Mouse (Mus musculus) megakaryocyte-erythroid progenitor cell, adult 5-6 weeks (primary cell): ENCODE measurements around the gene Fgd3. TPM values are rescaled to one million over a fixed set of nuclear protein-coding genes. Genes with fewer than 3 reads are reported as not detected.
A peak's percentile ranks its signal among the peaks of the same experiment; 100 is the strongest.

Experiments
- ATAC-seq: replicated peaks from 2 replicates; pipeline ENCODE4 v1.8.0; 2016; ENCODE audit warnings: mild to moderate bottlenecking, inconsistent platforms; ENCODE audit not compliant: severe bottlenecking, poor library complexity, low FRiP score, low TSS enrichment
- total RNA-seq, 2 experiments: library from RNA; stranded (forward) in 1 of 2; stranded (reverse) in 1 of 2; fragments of 200-1000, 215-1000 nt in 1 of 2; fragments of >200 nt in 1 of 2; fragmentation: Nextera tagmentation in 1 of 2; gene quantifications; 2 replicates each; pipeline ENCODE4 v1.2.3; 2014 to 2017

The Fgd3 gene
- total RNA-seq, 2 experiments from 2014 or later = 4.5 to 4.6 TPM

GRCm38 (mm10) chr13:49225159-49225558 lies 95.0 kb downstream of the Fgd3 start:
- ATAC-seq = no peak

DNA sequence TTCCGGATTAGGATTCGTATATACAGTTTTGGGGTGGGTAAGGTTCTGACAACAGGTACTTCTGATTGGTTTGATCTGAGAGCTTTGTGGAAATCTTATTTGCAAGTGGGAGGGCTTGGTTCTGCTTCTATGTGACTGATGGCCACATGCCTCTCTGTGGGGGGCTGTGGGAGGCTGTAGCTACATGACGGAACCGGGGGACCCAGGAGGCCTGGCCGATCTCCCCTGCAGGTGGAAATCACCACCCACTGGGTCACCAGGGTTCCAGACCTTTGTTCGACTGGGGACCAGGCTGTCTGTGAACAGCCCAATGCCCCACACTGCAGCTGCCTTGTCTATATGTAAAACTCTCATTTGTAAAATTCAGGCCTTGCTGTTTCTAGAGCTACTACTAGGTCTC lies 95.4 kb downstream of the Fgd3 start:
- ATAC-seq = no peak

GRCm38 (mm10) chr13:49224314-49224713 lies 95.8 kb downstream of the Fgd3 start:
- ATAC-seq = no peak

GRCm38 (mm10) chr13:49220912-49221311 lies 99.2 kb downstream of the Fgd3 start:
- ATAC-seq = no peak

DNA sequence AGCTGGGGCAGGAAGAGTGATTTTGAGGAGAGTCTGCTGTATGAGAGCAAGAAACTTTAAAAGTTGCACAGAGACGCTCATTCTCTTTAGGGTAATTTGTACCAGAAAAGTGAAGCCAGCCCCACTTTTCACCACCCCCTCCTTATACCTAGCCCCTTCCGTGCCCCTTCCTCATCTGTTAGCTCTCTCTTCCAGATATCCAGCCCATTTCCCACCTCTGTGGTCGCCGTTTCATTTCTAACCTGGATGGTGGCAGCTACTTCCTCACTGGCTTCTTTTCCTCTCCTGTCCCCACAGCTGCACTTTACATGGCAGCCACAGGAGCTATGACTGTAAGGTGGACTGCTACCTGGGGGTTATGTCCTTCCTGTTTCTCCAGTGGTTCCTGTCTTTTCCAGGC lies 100.7 kb downstream of the Fgd3 start:
- ATAC-seq = no peak

- no peak for ATAC-seq
These were observed 101.5 kb downstream of the Fgd3 start for GRCm38 (mm10) chr13:49218651-49219050.

GRCm38 (mm10) chr13:49216808-49217561 lies 103.1 kb downstream of the Fgd3 start:
- ATAC-seq = no peak

GRCm38 (mm10) chr13:49216220-49216552 lies 103.9 kb downstream of the Fgd3 start:
- ATAC-seq = no peak

DNA sequence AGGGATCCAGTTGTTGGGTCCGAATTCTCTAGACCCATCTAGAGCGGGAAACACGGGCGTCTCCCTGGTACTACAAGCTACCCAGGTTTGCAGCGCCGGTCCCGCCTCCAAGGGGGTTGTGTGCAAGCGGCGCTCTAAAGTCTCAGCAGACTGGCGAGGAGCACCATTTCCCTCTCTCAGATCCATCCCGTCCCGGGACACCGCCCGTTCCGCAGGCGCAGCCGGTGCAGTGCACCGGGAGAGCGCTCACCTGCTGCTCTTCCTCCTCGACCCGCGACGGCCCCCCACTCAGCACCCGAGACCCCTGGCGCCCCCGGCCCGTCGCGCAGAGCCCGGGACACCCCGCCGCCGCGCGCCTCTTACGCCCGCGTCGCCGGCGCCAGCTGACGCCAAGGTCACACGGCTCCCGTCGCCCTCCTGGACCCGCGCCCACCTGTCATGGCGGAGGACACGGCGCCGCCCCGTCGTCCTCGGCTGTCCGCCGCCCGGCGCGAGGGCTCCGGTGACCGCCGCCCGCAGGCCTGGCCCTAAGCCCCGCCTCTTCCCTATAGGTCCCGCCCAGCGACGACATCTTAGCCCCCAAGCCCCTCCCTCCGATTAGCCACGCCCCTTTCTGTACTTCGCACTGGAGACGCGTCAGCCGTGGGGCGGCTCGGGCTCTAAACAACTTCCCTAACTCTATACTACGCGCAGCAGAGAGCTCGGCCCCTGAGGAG lies 104.4 kb downstream of the Fgd3 start, which contains the start of gene Card19:
Gene Card19, minus strand, starts transcription at position 534 of the 716 bp plus-strand sequence.
- peak; percentile 90 for ATAC-seq

- ATAC-seq = no peak
These were observed 105.0 kb downstream of the Fgd3 start for GRCm38 (mm10) chr13:49215128-49215503.

DNA sequence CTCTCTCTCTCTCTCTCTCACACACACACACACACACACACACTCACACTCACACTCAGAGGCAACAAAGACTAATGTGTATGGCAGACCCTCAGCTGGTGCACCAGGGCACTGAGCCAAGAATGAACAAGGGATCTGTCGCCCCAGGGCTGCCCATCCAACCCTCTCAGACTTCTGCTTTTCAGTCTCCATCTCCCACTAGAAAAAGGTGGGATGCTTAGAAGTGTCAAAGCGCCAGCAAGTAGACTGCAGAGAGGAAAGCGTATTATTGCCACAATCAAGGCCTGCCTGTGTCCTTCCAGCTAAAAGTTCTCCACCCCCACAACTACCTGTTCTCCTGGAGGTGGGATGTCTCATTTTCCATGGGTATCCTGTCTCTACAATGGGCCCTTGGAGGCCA lies 105.7 kb downstream of the Fgd3 start:
- no peak for ATAC-seq

- ATAC-seq = no peak
These were observed 106.6 kb downstream of the Fgd3 start for GRCm38 (mm10) chr13:49213531-49213932.

- ATAC-seq = no peak
These were observed 107.2 kb downstream of the Fgd3 start for GRCm38 (mm10) chr13:49212711-49213500.

Other genes with a start within 250 kb of the Fgd3 start
- gene Wnk2, start 172.3 kb downstream of the Fgd3 start, total RNA-seq (2014; fragmentation: Nextera tagmentation) = 0.24 TPM in 1 of 2 replicates, not detected in the other
- gene Wnk2, start 172.3 kb downstream of the Fgd3 start, total RNA-seq (2017) = not detected in 2 replicates
- 34.5 and 36.1 TPM in 2 replicates for gene Ninj1, start 132.8 kb downstream of the Fgd3 start, total RNA-seq (2014; fragmentation: Nextera tagmentation)
- gene Ninj1, start 132.8 kb downstream of the Fgd3 start, total RNA-seq (2017) = 18.7 and 18.9 TPM in 2 replicates
- gene Card19, start 104.3 kb downstream of the Fgd3 start, total RNA-seq (2014; fragmentation: Nextera tagmentation) = 6.7 and 25.3 TPM in 2 replicates
- gene Card19, start 104.3 kb downstream of the Fgd3 start, total RNA-seq (2017) = 11.8 and 16.6 TPM in 2 replicates
- 0.70 and 3.1 TPM in 2 replicates for gene Susd3, start 71.6 kb downstream of the Fgd3 start, total RNA-seq (2014; fragmentation: Nextera tagmentation)
- gene Susd3, start 71.6 kb downstream of the Fgd3 start, total RNA-seq (2017) = 1.6 TPM in 1 of 2 replicates, not detected in the other
- 14.8 and 16.1 TPM in 2 replicates for gene Bicd2, start 21.3 kb upstream of the Fgd3 start, total RNA-seq (2014; fragmentation: Nextera tagmentation)
- 18.3 and 26.2 TPM in 2 replicates for gene Bicd2, start 21.3 kb upstream of the Fgd3 start, total RNA-seq (2017)
- 8.9 and 9.8 TPM in 2 replicates for gene Ippk, start 100.9 kb upstream of the Fgd3 start, total RNA-seq (2014; fragmentation: Nextera tagmentation)
- gene Ippk, start 100.9 kb upstream of the Fgd3 start, total RNA-seq (2017) = 13.0 and 13.2 TPM in 2 replicates
- 0.12 and 0.20 TPM in 2 replicates for gene Tes3-ps, start 173.0 kb upstream of the Fgd3 start, total RNA-seq (2014; fragmentation: Nextera tagmentation)
- gene Tes3-ps, start 173.0 kb upstream of the Fgd3 start, total RNA-seq (2017) = 6.5 and 7.0 TPM in 2 replicates
- 0.12 TPM in 1 of 2 replicates, not detected in the other for gene Ecm2, start 184.5 kb upstream of the Fgd3 start, total RNA-seq (2014; fragmentation: Nextera tagmentation)
- gene Ecm2, start 184.5 kb upstream of the Fgd3 start, total RNA-seq (2017) = 0.46 TPM in 1 of 2 replicates, not detected in the other
- not detected in 2 replicates for gene Aspn, start 224.1 kb upstream of the Fgd3 start, total RNA-seq (2014; fragmentation: Nextera tagmentation)
- gene Aspn, start 224.1 kb upstream of the Fgd3 start, total RNA-seq (2017) = not detected in 2 replicates